ENCODE assay signal across 10 mouse cellular contexts in the genomic region with DNA sequence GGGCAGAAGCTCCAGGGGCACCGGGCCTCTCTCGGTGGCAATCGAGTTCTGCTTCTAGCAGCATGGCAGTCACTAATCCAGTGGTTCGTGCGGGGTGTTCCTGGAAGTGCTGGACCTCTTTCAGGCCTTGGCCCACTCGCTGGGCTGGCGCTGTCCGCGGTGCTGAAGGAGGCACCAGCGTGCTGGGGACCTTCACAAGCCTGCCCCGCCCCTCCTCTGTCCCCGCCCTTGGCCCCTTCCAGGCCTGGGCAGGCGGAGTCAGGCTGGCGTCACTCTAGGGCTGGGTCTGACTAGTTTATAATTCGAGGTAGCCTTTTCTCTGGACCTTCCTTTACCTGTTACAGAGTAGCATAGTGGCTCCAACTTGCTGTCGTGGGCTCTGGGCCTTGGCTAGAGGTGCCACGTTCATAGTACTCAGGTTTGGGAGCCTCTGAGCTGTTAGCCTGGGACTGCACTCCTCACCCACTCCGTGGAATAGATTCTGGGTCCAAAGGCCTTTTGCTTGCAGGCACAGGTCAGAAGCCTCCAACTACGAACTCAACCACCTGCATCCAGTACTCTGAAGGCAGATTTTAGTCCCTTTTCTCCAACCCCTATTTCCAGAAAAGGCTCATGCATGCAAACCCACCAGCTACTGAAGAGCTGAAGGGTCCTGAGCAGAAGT. TPM values are rescaled to one million over a fixed set of nuclear protein-coding genes. Genes with fewer than 3 reads are reported as not detected.
A peak's percentile ranks its signal among the peaks of the same experiment; 100 is the strongest.
DNase-seq lines count a peak whose midpoint lies in the region; ATAC-seq lines count a peak whose summit lies in the region.
"Had no signal": no experiment of that assay in that cellular context is flagged by ENCODE, and none has a peak within 500 bp of the region (broad histone marks: within the 10 kb centered on the region; RNA-seq: fewer than 3 reads in every experiment).

Lhx3 (minus strand) TSS at position 164 of the 664 bp plus-strand sequence.

- H3K9ac ChIP-seq in forebrain, embryonic 15.5 days (replicated peaks), result no peak within 1 kb of the TSS
- H3K9ac ChIP-seq in heart, embryonic 12.5 days, result no peak within 1 kb of the TSS
- no peak within 1 kb of the TSS for H3K9ac ChIP-seq in liver, embryonic 12.5 days
- H3K9ac ChIP-seq in neural tube, embryonic 11.5 days (ENCODE audit: low read length), result no peak within 1 kb of the TSS

- no peaks in the 10 kb centered on the region for H3K9me3 ChIP-seq in forebrain, embryonic 10.5 days
- no peaks in the 10 kb centered on the region for H3K9me3 ChIP-seq in forebrain, embryonic 15.5 days
- H3K9me3 ChIP-seq in heart, embryonic 12.5 days (replicated peaks), result peaks cover 8% of the 10 kb centered on the region
- H3K9me3 ChIP-seq in liver, embryonic 12.5 days (replicated peaks), result no peaks in the 10 kb centered on the region
- no peaks in the 10 kb centered on the region for H3K9me3 ChIP-seq in neural tube, embryonic 11.5 days (ENCODE audit: control insufficient read depth, low read length)

- H3K4me2 ChIP-seq in forebrain, embryonic 15.5 days (replicated peaks), result no peak within 1 kb of the TSS
- no peak within 1 kb of the TSS for H3K4me2 ChIP-seq in heart, embryonic 12.5 days
- peak within 1 kb of the TSS; percentile 12; the same call in 1 of the 2 replicates for H3K4me2 ChIP-seq in liver, embryonic 12.5 days
- 0 out of 2 replicates have a peak within 1 kb of the TSS, but pooled peaks have one; percentile 7 for H3K4me2 ChIP-seq in neural tube, embryonic 11.5 days (ENCODE audit: low read depth)

- H3K4me1 ChIP-seq in forebrain, embryonic 10.5 days, result peaks cover 23% of the 10 kb centered on the region
- H3K4me1 ChIP-seq in forebrain, embryonic 15.5 days, result peaks cover 14% of the 10 kb centered on the region
- H3K4me1 ChIP-seq in heart, embryonic 12.5 days (replicated peaks), result peaks cover 8% of the 10 kb centered on the region; the same call in 1 of the 2 replicates
- peaks cover 9% of the 10 kb centered on the region for H3K4me1 ChIP-seq in liver, embryonic 12.5 days
- H3K4me1 ChIP-seq in neural tube, embryonic 11.5 days (ENCODE audit: control insufficient read depth, insufficient read depth, low read length), result peaks cover 20% of the 10 kb centered on the region

- peak; percentile 83 for DNase-seq in forebrain, embryonic 10.5 days (ENCODE audit: extremely low spot score, low spot score)
- DNase-seq in embryo, embryonic 9.5 days (ENCODE audit: extremely low spot score), result peak; percentile 92
- DNase-seq in kidney, adult 9 months, result peak; percentile 88
- peak; percentile 90 for DNase-seq in neural tube, embryonic 11.5 days (ENCODE audit: low spot score)
- peak; percentile 33 to 76 for DNase-seq in thymus, postnatal 10 days (ENCODE audit: low spot score in 2 of 2)

- ATAC-seq in forebrain, embryonic 15.5 days (replicated peaks), result no peak
- ATAC-seq in heart, embryonic 12.5 days (ENCODE audit: insufficient number of reproducible peaks, low FRiP score), result peak; percentile 78
- peak; percentile 84 for ATAC-seq in liver, embryonic 12.5 days
- ATAC-seq in neural tube, embryonic 11.5 days (ENCODE audit: insufficient read depth, low FRiP score, low TSS enrichment), result no peak
- ATAC-seq: Patski had no signal

- no peak within 1 kb of the TSS for H3K4me3 ChIP-seq in forebrain, embryonic 10.5 days
- H3K4me3 ChIP-seq in forebrain, embryonic 15.5 days, result no peak within 1 kb of the TSS
- no peak within 1 kb of the TSS for H3K4me3 ChIP-seq in heart, embryonic 12.5 days
- H3K4me3 ChIP-seq in liver, embryonic 12.5 days, result no peak within 1 kb of the TSS
- 0 out of 2 replicates have a peak within 1 kb of the TSS, but pooled peaks have one; percentile 8 for H3K4me3 ChIP-seq in neural tube, embryonic 11.5 days (ENCODE audit: low read depth, low read length)
- H3K4me3 ChIP-seq: megakaryocyte, embryonic 14.5 days had no signal

- 5% methylated on average over 19 of the region's 19 CpGs for WGBS in forebrain, embryonic 10.5 days
- WGBS in forebrain, embryonic 15.5 days, result 4% methylated on average over 19 of the region's 19 CpGs
- 4% methylated on average over 19 of the region's 19 CpGs for WGBS in heart, embryonic 12.5 days
- 9% methylated on average over 19 of the region's 19 CpGs for WGBS in liver, embryonic 12.5 days (ENCODE audit: insufficient replicate concordance)
- WGBS in neural tube, embryonic 11.5 days, result 6% methylated on average over 19 of the region's 19 CpGs

- peaks cover 40% of the 10 kb centered on the region for H3K36me3 ChIP-seq in forebrain, embryonic 10.5 days (replicated peaks)
- H3K36me3 ChIP-seq in forebrain, embryonic 15.5 days, result peaks cover 18% of the 10 kb centered on the region
- H3K36me3 ChIP-seq in heart, embryonic 12.5 days, result peaks cover 27% of the 10 kb centered on the region
- peaks cover 37% of the 10 kb centered on the region for H3K36me3 ChIP-seq in liver, embryonic 12.5 days
- peaks cover 13% of the 10 kb centered on the region for H3K36me3 ChIP-seq in neural tube, embryonic 11.5 days (ENCODE audit: control insufficient read depth, insufficient read depth, low read length)

- H3K27me3 ChIP-seq in forebrain, embryonic 10.5 days (ENCODE audit: poor library complexity, severe bottlenecking), result peaks cover 59% of the 10 kb centered on the region
- peaks cover 50% of the 10 kb centered on the region for H3K27me3 ChIP-seq in forebrain, embryonic 15.5 days
- H3K27me3 ChIP-seq in heart, embryonic 12.5 days (replicated peaks), result peaks cover 52% of the 10 kb centered on the region
- peaks cover 50% of the 10 kb centered on the region for H3K27me3 ChIP-seq in liver, embryonic 12.5 days (replicated peaks)
- H3K27me3 ChIP-seq in neural tube, embryonic 11.5 days (ENCODE audit: control insufficient read depth, insufficient read depth, low read length), result peaks cover 48% of the 10 kb centered on the region

- H3K27ac ChIP-seq in forebrain, embryonic 10.5 days, result no peak within 1 kb of the TSS
- no peak within 1 kb of the TSS for H3K27ac ChIP-seq in forebrain, embryonic 15.5 days (replicated peaks)
- no peak within 1 kb of the TSS for H3K27ac ChIP-seq in heart, embryonic 12.5 days (ENCODE audit: poor library complexity, severe bottlenecking)
- no peak within 1 kb of the TSS for H3K27ac ChIP-seq in liver, embryonic 12.5 days
- no peak within 1 kb of the TSS for H3K27ac ChIP-seq in neural tube, embryonic 11.5 days (ENCODE audit: low read depth, low read length)

RNA-seq across cellular contexts. Expression of gene Lhx3, which starts in this region (rescaled TPM):
- 0.22 and 0.29 TPM in 2 replicates for polyA plus RNA-seq in forebrain, embryonic 10.5 days (2016; fragmentation: Nextera tagmentation; extraction: Ambion mirVana)
- 0.10 TPM in 1 of 2 replicates, not detected in the other for polyA plus RNA-seq in forebrain, embryonic 15.5 days (2015; fragmentation: Nextera tagmentation; extraction: Ambion mirVana)
- not detected in 2 replicates for polyA plus RNA-seq in heart, embryonic 12.5 days (2016; fragmentation: Nextera tagmentation; extraction: Ambion mirVana)
- polyA plus RNA-seq in liver, embryonic 12.5 days (2016; fragmentation: Nextera tagmentation; extraction: Ambion mirVana), result 0.22 TPM in 1 of 2 replicates, not detected in the other
- 19.6 and 25.3 TPM in 2 replicates for polyA plus RNA-seq in neural tube, embryonic 11.5 days (2014; fragmentation: Nextera tagmentation; extraction: Ambion mirVana)
- polyA plus RNA-seq: Patski had no signal

Comparison
In these comparisons a context has a peak if more than half of its experiments do, and no peak if none do; other contexts are left out.
1. RNA of gene Lhx3 (polyA plus RNA-seq): 19.6 to 25.3 TPM in neural tube, embryonic 11.5 days; 0.22 to 0.29 TPM in forebrain, embryonic 10.5 days, 0.10 TPM in forebrain, embryonic 15.5 days, not detected in heart, embryonic 12.5 days and 0.22 TPM in liver, embryonic 12.5 days; every median in the first group is over 10 times any median in the second.
2. Peak in DNase-seq in forebrain, embryonic 10.5 days; RNA of the gene not detected or under 1 TPM.
3. Peak in ATAC-seq in heart, embryonic 12.5 days; RNA of the gene not detected or under 1 TPM.
4. Peak in ATAC-seq and H3K4me2 ChIP-seq in liver, embryonic 12.5 days; RNA of the gene not detected or under 1 TPM.
5. Peak in every context shown above with its lines, with median percentiles within 50 percentile points of each other: DNase-seq.